Mouse (Mus musculus): Measurements from ENCODE around the gene Ntn5.
A peak's percentile ranks its signal among the peaks of the same experiment; 100 is the strongest.

DNA sequence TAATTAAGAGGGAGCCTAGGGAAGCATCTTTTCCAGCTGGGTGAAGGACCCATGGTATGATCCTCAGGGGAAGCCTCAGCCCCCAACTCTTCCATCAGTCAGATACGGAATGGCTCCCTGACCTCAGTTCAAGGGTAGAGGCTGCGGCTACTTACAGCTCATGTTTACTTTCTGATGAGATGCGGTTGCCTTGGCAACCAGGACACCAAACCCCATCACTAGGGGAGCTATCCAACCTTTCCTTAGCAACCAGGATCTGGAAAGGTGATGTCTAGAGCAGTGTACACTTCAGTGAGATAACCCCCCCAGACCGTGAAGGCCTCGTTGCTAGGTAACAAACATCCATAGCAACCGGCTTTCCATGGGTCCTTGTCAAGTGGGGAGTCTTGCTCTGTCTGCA lies 25.2 kb downstream of the Ntn5 start:
- no peak for TF ChIP-seq CTCF (conservative IDR thresholded peaks at IDR 0.05 in 1 of 2, IDR thresholded peaks at IDR 0.05 in 1 of 2; ENCODE audit: low read depth in 2 of 2, low read length in 2 of 2)
- 0 out of 2 replicates have a peak, but pooled peaks have one; percentile 5 for TF ChIP-seq SIN3A (IDR thresholded peaks at IDR 0.05; ENCODE audit: low read length)
- TF ChIP-seq POLR2A (IDR thresholded peaks at IDR 0.05; ENCODE audit: low read depth, low read length), result no peak
- no peak for TF ChIP-seq MYC (IDR thresholded peaks at IDR 0.05; ENCODE audit: low read depth, low read length)
- no peak for TF ChIP-seq TBP (conservative IDR thresholded peaks at IDR 0.05; ENCODE audit: low read depth, low read length)
- TF ChIP-seq POLR2AphosphoS2 (IDR thresholded peaks at IDR 0.05; ENCODE audit: low read depth, low read length), result no peak

All from CH12.LX (cell line).